Mouse (Mus musculus) cerebral cortex, adult 2 months (tissue): ENCODE measurements around the gene Ehf.

Experiments
- WGBS: fragments of 180-500 bp; shearing (Covaris S2); methylation state at CpG from one replicate; pipeline ENCODE4 v1.1.7; 2018; 5-methylcytosine and 5-hydroxymethylcytosine counted together

The Ehf gene

GRCm38 (mm10) chr2:103294526-103294925, 8.6 kb downstream of the Ehf start:
- 65% methylated on average over 3 of the region's 3 CpGs for WGBS

DNA sequence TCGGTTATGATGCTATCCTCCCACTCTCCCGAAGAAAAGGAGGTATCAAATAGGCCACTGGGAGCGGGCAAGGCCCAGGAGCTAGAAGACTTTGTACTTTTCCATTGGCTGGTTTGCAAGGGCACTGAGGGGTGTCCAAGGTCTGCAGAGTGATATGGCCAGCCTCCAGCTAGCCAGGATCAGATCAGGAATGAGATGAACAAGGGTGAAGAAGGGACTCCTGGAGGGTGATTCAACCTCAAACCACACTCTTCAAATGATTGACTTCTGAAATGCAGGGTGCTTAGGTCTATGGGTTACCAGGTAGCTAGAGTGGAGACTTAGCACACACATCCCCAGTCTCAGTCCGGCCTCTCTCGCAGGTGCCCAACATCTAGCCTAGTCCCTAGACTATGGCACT, 9.3 kb downstream of the Ehf start:
- 86% methylated on average over 5 of the region's 5 CpGs for WGBS

DNA sequence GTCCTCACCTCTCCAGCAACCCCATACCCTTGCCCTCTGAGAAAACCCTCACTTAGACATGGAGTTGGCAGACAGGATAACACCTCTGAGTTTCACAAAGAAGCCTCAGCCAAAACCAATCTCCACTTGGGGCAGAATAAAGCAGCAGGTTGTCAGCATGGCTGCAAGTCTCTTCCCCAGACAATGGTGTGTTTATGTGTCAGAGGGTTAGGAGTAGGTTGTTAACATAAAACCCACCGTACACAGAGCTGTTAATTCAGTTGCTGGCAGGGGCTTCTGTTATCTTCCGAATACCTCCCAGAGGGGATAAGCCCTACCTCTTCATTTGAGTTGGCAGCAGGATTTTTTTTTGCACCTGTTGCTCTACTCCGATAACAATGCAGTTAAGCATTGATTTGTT, 9.9 kb downstream of the Ehf start:
- WGBS: 67% methylated on average over 3 of the region's 3 CpGs

DNA sequence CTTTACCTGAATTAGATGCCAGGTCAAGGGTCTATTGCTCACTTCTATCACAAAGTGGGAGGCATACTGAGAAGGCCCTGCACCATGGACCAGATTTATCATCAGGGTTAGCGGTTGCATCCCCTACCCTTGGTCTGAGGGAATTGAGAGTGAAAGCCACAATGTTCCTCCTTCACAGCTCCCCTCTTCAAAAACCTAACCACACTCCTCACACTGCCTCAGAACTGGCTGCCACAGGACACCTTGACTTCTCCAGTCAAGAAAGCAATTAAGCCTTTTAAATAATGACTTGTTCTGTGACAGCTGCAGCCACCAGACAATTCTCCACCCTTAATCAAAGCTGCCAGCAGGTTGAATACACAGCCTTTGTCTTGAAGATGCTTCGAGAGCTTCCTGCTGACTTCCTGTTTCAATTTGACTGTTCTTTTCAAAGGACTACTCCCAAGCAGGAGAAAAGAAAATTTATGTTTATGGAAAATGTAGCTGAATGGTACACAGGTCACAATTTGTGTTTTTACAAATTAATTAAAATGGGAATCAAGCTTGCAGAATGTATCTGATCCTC, 12.3 kb downstream of the Ehf start:
- 79% methylated on average over 2 of the region's 2 CpGs for WGBS

GRCm38 (mm10) chr2:103290167-103290566, 12.9 kb downstream of the Ehf start:
- 95% methylated on average over 3 of the region's 3 CpGs for WGBS

GRCm38 (mm10) chr2:103289407-103289950, 13.6 kb downstream of the Ehf start:
- 82% methylated on average over 7 of the region's 7 CpGs for WGBS

GRCm38 (mm10) chr2:103287716-103288115, 15.4 kb downstream of the Ehf start:
- WGBS: 61% methylated on average over 5 of the region's 5 CpGs

- WGBS: 59% methylated on average over 2 of the region's 2 CpGs
Observed at GRCm38 (mm10) chr2:103285561-103285960, 17.5 kb downstream of the Ehf start.

GRCm38 (mm10) chr2:103283730-103284129, 19.3 kb downstream of the Ehf start:
- WGBS: 54% methylated on average over 8 of the region's 8 CpGs

GRCm38 (mm10) chr2:103282184-103282750, 20.8 kb downstream of the Ehf start:
- WGBS: 51% methylated on average over 8 of the region's 8 CpGs

DNA sequence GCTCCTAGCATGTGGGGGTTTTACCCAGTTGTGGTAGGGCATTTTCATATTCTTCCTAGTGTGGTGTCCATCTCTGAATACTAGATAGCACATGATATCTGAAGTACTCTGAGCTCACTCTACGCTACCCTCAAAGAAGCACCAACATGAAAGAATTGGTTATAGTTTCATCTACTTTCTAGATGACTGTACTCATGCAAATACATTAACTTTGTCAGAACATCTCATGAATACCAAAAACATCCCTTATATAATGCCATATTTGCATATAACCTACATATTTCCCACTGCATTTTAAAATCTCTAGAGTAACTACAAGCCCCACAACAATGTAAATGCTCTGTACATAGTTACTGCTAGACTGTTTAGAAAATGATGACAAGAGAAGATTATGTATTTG, 23.2 kb downstream of the Ehf start:
- 64% methylated on average over 1 of the region's 1 CpGs for WGBS

DNA sequence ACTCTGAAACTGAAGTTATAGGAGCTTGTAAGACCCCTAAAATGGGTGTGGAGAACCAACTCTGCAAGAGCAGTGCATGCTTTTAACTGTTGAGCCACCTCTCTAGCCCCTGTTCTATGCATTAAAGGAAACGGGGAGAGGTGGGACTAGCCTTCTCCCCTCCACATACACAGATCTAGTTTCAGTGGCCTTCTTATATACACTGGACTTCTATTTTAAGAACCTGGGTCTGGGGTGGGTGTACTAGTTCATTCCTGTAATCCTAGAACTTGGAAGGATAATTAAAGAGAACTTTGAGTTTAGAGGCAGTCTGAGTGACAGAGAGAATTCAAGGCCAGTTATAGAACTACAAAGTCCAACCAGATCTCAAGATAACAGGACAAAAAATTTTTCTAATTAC, 24.6 kb downstream of the Ehf start:
- 79% methylated on average over 1 of the region's 1 CpGs for WGBS

DNA sequence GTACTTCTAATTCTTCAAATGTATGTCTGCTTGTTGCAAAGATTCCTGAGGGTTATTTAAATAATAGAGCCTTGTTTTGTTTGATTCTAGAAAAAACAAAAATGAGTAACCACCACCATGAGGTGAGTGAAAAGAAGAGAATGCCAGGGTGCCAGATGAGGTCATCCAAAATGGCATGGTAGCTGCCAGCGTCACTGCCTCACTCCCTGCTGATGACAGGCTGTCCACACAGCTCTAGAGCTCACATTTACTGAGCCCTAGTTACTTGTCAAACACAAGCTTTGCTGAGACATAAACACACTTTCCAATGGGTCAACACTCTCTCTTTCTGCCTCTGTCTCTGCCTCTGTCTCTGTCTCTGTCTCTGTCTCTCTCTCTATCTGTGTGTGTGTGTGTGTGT, 25.3 kb downstream of the Ehf start:
- WGBS: 67% methylated on average over 1 of the region's 1 CpGs

- WGBS: 87% methylated on average over 6 of the region's 6 CpGs
Observed at GRCm38 (mm10) chr2:103275316-103275960, 27.6 kb downstream of the Ehf start.

DNA sequence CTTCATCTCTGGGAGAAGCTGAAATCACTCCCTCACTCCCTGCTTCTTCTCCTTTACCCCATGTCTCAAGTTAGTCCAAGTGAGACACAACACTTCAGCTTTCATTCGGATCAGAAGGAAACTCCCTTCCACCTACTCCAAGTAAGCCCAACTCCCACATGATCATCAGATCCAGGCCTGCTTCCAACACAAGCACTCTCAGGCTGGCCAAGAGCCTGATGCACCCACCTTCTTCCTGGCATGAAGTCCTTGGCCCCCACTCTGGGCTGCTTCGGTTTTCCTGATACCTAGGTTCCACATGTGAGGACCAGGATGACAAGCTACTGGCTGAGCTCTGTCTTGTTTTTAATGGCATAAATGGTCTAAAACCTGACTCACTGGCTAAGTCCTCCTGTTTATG, 28.3 kb downstream of the Ehf start:
- 36% methylated on average over 2 of the region's 2 CpGs for WGBS

DNA sequence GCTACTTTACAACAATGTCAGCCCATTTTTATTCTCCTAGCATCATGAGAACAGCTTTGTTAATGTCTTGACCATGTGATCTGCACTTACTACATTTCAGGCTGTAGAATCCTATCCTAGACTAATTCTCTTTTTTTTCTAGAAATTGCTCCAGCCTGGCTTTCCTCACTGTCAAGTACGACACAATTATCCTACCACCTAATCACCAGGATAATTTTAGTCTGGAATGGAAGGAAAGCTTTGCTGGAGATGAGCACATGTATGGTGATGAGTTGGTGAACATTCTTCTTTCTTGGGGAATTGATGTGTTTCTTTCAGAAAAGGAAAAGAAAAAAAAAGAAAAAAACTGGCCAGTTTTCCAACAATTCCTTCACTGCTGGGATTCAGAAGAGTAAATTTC, 28.8 kb downstream of the Ehf start:
- WGBS: 51% methylated on average over 1 of the region's 1 CpGs

GRCm38 (mm10) chr2:103271481-103271880, 31.6 kb downstream of the Ehf start:
- 93% methylated on average over 8 of the region's 8 CpGs for WGBS

DNA sequence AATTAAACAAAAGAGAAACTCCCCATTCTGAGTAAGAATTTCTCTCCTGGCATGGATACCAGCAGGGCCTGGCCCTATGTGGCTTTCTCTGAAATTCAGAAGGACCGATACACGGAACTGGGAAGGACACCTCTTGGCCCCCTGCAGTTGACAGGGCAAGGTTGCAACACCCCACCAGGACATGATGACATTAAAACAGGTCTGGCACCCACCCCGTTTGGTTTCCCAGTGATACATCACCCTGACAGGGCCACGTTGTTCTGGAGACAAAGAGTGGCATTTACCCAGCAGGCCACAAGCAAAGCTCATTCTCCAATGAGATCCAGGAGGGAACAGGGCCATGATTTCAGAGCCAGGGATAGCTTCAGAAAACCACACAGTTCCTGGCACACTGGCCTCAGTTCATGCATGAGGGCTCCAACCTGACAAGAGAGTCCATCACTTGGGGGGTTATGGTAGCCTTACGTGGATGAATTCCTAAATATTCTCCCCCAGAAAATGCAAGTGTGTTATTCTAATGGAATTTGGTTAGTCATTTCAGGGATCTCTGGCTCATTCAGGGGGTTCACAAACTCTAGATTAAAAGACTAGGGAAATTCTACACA, 32.4 kb downstream of the Ehf start:
- 78% methylated on average over 5 of the region's 5 CpGs for WGBS

DNA sequence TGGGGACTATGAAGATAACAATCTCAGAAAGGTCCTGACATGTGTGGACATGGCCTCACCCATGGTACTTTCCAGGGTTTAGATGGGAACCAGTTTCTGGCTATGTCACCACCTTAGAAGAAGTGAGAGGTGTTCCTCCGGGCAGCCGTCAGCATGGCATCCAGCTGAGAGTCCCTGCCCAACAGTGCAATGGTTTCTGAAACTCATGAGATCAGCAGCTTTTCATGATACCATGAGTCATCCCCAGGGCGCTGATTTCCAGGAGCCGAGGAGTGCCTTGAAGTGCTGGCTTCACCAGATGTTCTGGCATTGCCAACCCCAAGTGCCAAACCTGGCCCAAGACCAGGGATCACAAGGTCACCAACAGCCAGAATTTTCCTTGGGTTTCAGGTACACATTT, 64.0 kb downstream of the Ehf start:
- 87% methylated on average over 4 of the region's 4 CpGs for WGBS

- 92% methylated on average over 2 of the region's 2 CpGs for WGBS
Observed at GRCm38 (mm10) chr2:103226781-103227180, 76.3 kb downstream of the Ehf start.

- 88% methylated on average over 2 of the region's 2 CpGs for WGBS
Observed at GRCm38 (mm10) chr2:103220871-103221270, 82.2 kb downstream of the Ehf start.

DNA sequence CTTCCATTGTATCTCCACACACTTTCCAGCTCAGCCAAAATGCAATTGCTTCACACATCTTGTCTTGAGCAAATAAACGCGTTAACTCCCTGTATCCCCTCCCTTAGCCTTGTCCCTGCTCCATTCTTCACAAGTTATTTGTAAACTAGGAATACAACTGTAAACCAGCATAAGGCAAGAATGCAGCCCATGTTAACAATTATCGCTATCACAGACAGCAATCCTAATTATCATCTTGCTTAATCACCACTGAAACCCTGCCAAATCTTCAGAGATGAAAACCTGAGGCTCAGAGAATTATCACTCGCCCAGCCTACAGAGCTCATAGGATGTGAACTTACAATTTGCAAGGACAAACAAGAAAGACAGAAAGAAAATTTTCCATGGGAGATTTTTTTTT, 84.8 kb downstream of the Ehf start:
- 67% methylated on average over 4 of the region's 4 CpGs for WGBS

DNA sequence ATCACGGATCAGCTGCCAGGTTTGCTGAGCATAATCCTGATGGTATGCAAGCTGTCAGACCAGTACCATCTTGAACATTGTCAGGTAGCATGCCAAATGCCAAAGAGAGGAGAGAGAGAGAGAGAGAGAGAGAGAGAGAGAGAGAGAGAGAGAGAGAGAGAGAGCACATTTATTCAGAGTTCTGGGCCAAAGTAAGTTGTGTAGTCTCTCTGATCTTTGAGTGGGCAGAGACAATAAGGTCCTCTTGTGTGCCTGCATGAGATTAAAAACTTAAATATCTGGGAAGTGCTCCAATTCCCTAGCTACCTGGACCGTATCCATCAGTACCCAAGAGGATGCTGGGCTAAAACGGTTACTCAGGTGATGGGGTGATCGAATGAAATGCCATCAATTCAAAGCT, 87.3 kb downstream of the Ehf start:
- WGBS: 69% methylated on average over 4 of the region's 4 CpGs
